Mouse (Mus musculus) hindlimb bud, embryonic 11.5 days (tissue): Measurements from ENCODE around the gene Ly75.

ENCODE experiments used
- DNase-seq: peaks from one replicate; pipeline ENCODE4 v3.0.0-alpha.2; 2012; ENCODE audit warnings: low read depth, low spot score; ENCODE audit errors: extremely low spot score

The Ly75 gene

GRCm38 (mm10) chr2:60382858-60383669 is at the start of gene Ly75:
TSS of gene Ly75 (minus strand) at chr2:60383303.
- DNase-seq, result peak; percentile 54

GRCm38 (mm10) chr2:60430315-60431021 is 47.4 kb upstream of the Ly75 start:
- DNase-seq, result no peak

- DNase-seq, result peak; percentile 49
These were observed 35.0 kb upstream of the Ly75 start for GRCm38 (mm10) chr2:60418075-60418474.

- no peak for DNase-seq
These were observed 31.2 kb upstream of the Ly75 start for GRCm38 (mm10) chr2:60414334-60414733.

- no peak for DNase-seq
These were observed 30.0 kb upstream of the Ly75 start for GRCm38 (mm10) chr2:60413006-60413650.

GRCm38 (mm10) chr2:60411181-60411580 is 28.1 kb upstream of the Ly75 start:
- DNase-seq, result no peak

- DNase-seq, result no peak
These were observed 27.1 kb upstream of the Ly75 start for GRCm38 (mm10) chr2:60409989-60410763.

- no peak for DNase-seq
These were observed 26.1 kb upstream of the Ly75 start for GRCm38 (mm10) chr2:60409194-60409593.

GRCm38 (mm10) chr2:60407387-60407786 is 24.3 kb upstream of the Ly75 start:
- DNase-seq, result no peak

- DNase-seq, result no peak
These were observed 22.3 kb upstream of the Ly75 start for GRCm38 (mm10) chr2:60405431-60405830.

- no peak for DNase-seq
These were observed 21.7 kb upstream of the Ly75 start for GRCm38 (mm10) chr2:60404763-60405162.

GRCm38 (mm10) chr2:60401694-60402093 is 18.6 kb upstream of the Ly75 start:
- DNase-seq, result no peak

GRCm38 (mm10) chr2:60393786-60394185 is 10.7 kb upstream of the Ly75 start:
- DNase-seq, result no peak

- no peak for DNase-seq
These were observed 9.2 kb upstream of the Ly75 start for GRCm38 (mm10) chr2:60392286-60392685.

GRCm38 (mm10) chr2:60387363-60387762 is 4.3 kb upstream of the Ly75 start:
- DNase-seq, result no peak

- no peak for DNase-seq
These were observed 3.7 kb upstream of the Ly75 start for GRCm38 (mm10) chr2:60386835-60387234.

- no peak for DNase-seq
These were observed 1.6 kb upstream of the Ly75 start for GRCm38 (mm10) chr2:60384763-60385085.

GRCm38 (mm10) chr2:60384083-60384762 is 1.1 kb upstream of the Ly75 start:
- DNase-seq, result no peak

- DNase-seq, result no peak
These were observed 757 bp downstream of the Ly75 start for GRCm38 (mm10) chr2:60382346-60382745.

GRCm38 (mm10) chr2:60377260-60377659 is 5.8 kb downstream of the Ly75 start:
- DNase-seq, result no peak
